Mouse (Mus musculus) lung, postnatal 0 days (tissue): ENCODE data around the gene Ypel3. TPM values are rescaled to one million over a fixed set of nuclear protein-coding genes. Genes with fewer than 3 reads are reported as not detected.

Source experiments
- ATAC-seq: fragments of 200-750 bp; cut with Nextera tagmentation; 2 replicates; pipeline ENCODE4 v1.8.0; 2017; ENCODE audit warnings: moderate library complexity
- DNase-seq: peaks from one replicate; pipeline ENCODE4 v3.0.0-alpha.2; 2016; ENCODE audit warnings: low spot score
- H3K27ac ChIP-seq: fragments of 300-500 bp; sonication (generic); 2 replicates; pipeline ENCODE4 v1.5.1; 2014; ENCODE audit warnings: antibody characterized with exemption, mild to moderate bottlenecking, low read length, mixed read lengths
- H3K27me3 ChIP-seq: fragments of 300-500 bp; sonication (generic); replicated peaks from 2 replicates; pipeline ENCODE4 v1.6.1; 2014; ENCODE audit warnings: low read length, mixed read lengths; ENCODE audit not compliant: insufficient read depth
- H3K36me3 ChIP-seq: fragments of 300-500 bp; sonication (generic); 2 replicates; pipeline ENCODE4 v1.6.1; 2014; ENCODE audit warnings: low read length, mixed read lengths; ENCODE audit not compliant: insufficient read depth
- H3K4me1 ChIP-seq: fragments of 300-500 bp; sonication (generic); 2 replicates; pipeline ENCODE4 v1.6.1; 2014; ENCODE audit warnings: antibody characterized with exemption, low read depth, low read length, mixed read lengths; ENCODE audit not compliant: insufficient read depth
- H3K4me2 ChIP-seq: fragments of 300-500 bp; sonication (generic); replicated peaks from 2 replicates; pipeline ENCODE4 v1.6.1; 2014; ENCODE audit warnings: low read depth, mild to moderate bottlenecking, low read length, moderate library complexity, mixed read lengths
- H3K4me3 ChIP-seq: fragments of 300-500 bp; sonication (generic); 2 replicates; pipeline ENCODE4 v1.5.1; 2014; ENCODE audit warnings: low read depth, low read length
- H3K9ac ChIP-seq: fragments of 300-500 bp; sonication (generic); replicated peaks from 2 replicates; pipeline ENCODE4 v1.6.1; 2014; ENCODE audit warnings: low read depth, mild to moderate bottlenecking
- H3K9me3 ChIP-seq: fragments of 300-500 bp; sonication (generic); 2 replicates; pipeline ENCODE4 v1.6.1; 2016; ENCODE audit warnings: low read length, mixed read lengths
- CTCF ChIP-seq: IDR thresholded peaks from 2 replicates; pipeline ENCODE4 v1.5.1; 2016; ENCODE audit warnings: antibody characterized with exemption, mild to moderate bottlenecking
- EP300 ChIP-seq: IDR thresholded peaks from 2 replicates; pipeline ENCODE4 v1.6.1; 2016; ENCODE audit warnings: antibody characterized with exemption, mild to moderate bottlenecking, control low read depth
- WGBS: fragments of 180-500 bp; shearing (Covaris S2); extraction: QIAGEN DNeasy Blood & Tissue Kit; methylation state at CpG from one replicate; pipeline ENCODE4 v1.1.7; 2014; 5-methylcytosine and 5-hydroxymethylcytosine counted together
- polyA plus RNA-seq: library from polyadenylated mRNA; unstranded; fragments of >200 nt; fragmentation: Nextera tagmentation; extraction: Ambion mirVana; gene quantifications from 2 replicates; pipeline ENCODE4 v1.2.1, GENCODE M21; 2015

The Ypel3 gene
- polyA plus RNA-seq, 1 experiment from 2014 or later, result 340 TPM

DNA sequence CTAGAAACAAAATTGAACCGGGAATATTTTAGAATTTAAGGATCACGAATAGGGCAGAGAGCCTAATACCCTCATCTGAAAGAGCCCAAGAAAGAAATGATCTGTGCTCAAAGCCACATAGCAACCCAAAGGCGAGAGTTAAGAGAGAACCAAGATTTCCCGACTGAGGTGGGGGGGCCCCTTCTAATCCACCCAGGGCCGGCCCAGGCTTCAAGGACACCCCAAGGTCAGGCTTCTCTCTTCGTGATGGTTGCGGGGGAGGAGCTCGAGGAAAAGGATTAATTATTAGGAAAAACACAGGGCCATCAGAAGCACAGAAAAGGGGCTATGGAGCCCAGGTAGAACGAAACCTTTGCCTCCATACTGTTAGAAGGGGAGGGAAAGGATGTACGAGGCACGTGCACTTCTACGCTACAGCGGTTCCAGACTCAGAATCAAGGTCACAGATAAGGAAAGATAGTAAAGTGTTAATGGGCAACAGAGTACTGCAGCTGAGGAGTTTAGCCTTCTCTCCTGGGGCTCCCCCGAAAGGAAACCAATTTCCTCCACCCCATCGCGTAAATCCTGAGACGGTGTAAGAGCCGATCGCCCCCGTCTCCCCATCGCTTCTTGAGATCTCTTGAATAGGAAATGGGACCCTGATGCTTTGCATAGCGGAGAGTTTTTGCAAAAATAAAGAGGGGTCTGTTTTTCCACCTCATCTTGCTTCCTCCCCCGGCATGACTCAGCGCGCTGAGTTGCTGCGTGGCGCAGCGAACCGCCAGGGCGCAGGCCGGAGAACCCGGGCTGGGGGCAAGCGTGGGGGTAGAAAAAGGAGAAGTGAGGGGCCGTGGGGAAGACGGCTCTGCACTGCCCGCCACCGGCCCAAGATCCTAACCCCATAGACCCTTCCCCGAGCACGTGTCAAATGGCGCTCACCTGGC, 21.6 kb downstream of the Ypel3 start:
- DNase-seq (no peak), ATAC-seq (peak; percentile 9)
- H3K9ac ChIP-seq, result peak overlapping the region; percentile 71
- peaks cover 12% of the 10 kb centered on the region; the same call in 1 of the 2 replicates for H3K4me1 ChIP-seq
- H3K4me2 ChIP-seq, result peak overlapping the region; percentile 77
- peak overlapping the region; percentile 90 for H3K27ac ChIP-seq
- no peaks in the 10 kb centered on the region for H3K27me3 ChIP-seq
- under 1% methylated on average over 40 of the region's 40 CpGs for WGBS
- H3K36me3 ChIP-seq, result peaks cover 19% of the 10 kb centered on the region; the same call in 1 of the 2 replicates
- H3K4me3 ChIP-seq, result peak overlapping the region; percentile 76
- TF ChIP-seq CTCF, result no peak
- TF ChIP-seq EP300, result no peak
- H3K9me3 ChIP-seq, result no peaks in the 10 kb centered on the region

DNA sequence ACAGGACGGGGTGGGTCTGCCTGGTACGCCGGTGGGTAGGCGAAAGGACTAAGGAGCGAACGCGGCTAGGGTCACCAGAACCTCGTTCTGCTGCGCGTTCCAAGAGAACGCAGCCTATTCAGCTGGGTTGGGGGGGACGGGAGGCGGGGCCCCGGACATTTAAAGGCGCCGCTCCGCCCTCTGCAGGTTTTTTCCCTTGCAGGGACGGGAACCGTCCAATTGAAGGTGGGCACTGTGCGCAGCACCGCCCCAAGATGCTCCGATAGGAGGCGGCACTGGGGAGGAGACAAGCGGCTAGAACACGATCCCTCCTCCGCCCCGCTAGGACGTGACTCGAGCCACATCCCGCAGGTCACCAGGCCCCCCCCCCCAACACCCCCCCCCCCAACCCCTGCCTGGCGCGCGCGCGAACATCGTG, 22.3 kb downstream of the Ypel3 start:
- Histone ChIP-seq H3K4me3 (peak overlapping the region; percentile 76), H3K27me3 (no peaks in the 10 kb centered on the region), H3K36me3 (peaks cover 19% of the 10 kb centered on the region; the same call in 1 of the 2 replicates), H3K27ac (peak overlapping the region; percentile 98), H3K4me1 (peaks cover 10% of the 10 kb centered on the region; the same call in 1 of the 2 replicates), H3K9me3 (no peaks in the 10 kb centered on the region), H3K9ac (peak overlapping the region; percentile 71), H3K4me2 (peak overlapping the region; percentile 77)
- DNase-seq (peak; percentile 99), ATAC-seq (peak; percentile 97)
- TF ChIP-seq CTCF (peak; percentile 49; the same call in 1 of the 2 replicates), EP300 (no peak)
- WGBS, result under 1% methylated on average over 25 of the region's 36 CpGs

DNA sequence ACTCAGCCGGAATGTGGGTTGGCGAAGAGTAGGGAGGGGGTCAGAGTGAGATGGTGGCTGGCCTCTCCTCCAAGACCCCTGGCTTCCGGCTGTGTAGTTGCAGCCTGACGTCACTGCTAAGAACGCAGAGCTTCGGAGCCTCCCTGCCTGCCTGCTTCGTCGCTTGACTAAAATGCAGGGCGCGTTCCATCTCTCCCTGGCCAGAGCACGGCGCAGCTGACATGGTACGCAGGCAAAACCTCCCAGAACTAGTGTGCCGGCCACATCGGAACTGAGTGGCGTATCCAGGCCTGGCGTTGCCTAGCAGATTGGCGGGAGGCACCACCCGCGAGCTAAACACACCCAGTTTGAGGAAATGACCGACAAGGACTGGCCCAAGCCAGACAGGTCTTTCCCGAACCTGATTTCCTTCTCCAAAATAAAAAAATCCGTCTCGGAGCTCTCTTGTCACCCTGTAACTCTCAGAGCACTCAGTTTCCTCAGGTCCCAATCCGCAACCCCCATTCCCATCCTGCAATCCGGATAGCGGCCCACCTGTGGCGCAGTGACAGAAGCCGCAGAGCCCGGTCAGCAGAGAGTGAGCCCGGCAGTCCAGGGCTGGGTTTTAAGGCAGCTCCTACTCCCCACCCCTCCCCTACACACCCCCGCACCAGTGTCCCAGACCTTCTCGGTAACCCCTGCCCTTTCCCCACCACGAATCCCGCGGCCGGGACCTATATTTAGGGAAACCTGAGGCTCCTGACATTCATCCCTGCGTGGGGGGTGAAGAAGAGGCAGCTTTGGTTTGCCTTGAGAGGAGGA, 22.9 kb downstream of the Ypel3 start:
- Histone ChIP-seq H3K36me3 (peaks cover 19% of the 10 kb centered on the region; the same call in 1 of the 2 replicates), H3K9me3 (no peaks in the 10 kb centered on the region), H3K27ac (peak overlapping the region; percentile 98), H3K27me3 (no peaks in the 10 kb centered on the region), H3K4me1 (peaks cover 10% of the 10 kb centered on the region; the same call in 1 of the 2 replicates), H3K4me3 (peak overlapping the region; percentile 76), H3K9ac (peak overlapping the region; percentile 71), H3K4me2 (peak overlapping the region; percentile 77)
- DNase-seq (no peak), ATAC-seq (peak; percentile 89)
- WGBS, result 1% methylated on average over 38 of the region's 38 CpGs
- TF ChIP-seq CTCF (peak; percentile 41; the same call in 1 of the 2 replicates), EP300 (no peak)

DNA sequence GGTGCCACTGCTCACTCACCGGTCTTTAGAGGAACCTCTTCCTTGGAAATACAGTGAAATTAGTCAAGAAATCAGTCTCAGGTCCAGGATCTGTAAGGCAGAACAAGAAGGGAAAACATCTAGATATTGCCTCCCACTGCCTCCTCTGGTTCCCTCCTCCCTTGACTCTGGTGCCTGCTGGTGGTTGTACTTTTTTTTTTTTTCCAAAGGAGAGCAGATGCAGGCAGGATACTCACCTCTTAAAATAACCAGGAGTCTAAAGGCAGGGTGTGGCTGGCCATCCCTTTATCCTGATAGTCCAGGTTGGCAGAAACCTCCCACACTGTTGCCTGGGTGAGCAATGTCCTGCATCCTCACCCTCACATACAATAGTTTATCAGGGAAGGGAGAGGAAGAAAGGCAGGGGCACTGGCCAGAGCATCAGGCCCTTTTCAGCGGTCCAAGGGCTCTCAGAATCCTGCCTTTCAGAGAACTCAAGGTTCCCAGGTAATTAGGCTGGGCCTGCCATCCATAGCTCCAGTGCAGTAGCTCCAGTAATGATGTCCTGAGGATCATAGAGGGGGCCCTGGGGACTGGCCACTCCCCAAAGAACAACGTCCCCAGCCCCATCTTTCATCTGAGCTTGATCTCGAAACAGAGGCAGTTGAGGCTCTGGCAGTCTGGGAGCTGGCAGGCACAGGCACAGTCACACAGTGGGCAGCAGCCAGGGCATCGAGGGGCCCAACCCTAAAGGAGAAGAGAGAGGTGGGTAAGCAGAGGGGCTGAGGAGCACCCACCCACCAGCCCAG, 23.7 kb downstream of the Ypel3 start:
- WGBS, result 58% methylated on average over 5 of the region's 5 CpGs
- Histone ChIP-seq H3K27me3 (no peaks in the 10 kb centered on the region), H3K9me3 (no peaks in the 10 kb centered on the region), H3K36me3 (peaks cover 17% of the 10 kb centered on the region; the same call in 1 of the 2 replicates), H3K9ac (peak overlapping the region; percentile 71), H3K4me2 (peak overlapping the region; percentile 77), H3K4me3 (peak overlapping the region; percentile 76; the same call in 1 of the 2 replicates), H3K4me1 (peaks cover 10% of the 10 kb centered on the region; the same call in 1 of the 2 replicates), H3K27ac (peak overlapping the region; percentile 98)
- DNase-seq (peak; percentile 56), ATAC-seq (no peak)
- TF ChIP-seq CTCF (peak; percentile 20; the same call in 1 of the 2 replicates), EP300 (no peak)

DNA sequence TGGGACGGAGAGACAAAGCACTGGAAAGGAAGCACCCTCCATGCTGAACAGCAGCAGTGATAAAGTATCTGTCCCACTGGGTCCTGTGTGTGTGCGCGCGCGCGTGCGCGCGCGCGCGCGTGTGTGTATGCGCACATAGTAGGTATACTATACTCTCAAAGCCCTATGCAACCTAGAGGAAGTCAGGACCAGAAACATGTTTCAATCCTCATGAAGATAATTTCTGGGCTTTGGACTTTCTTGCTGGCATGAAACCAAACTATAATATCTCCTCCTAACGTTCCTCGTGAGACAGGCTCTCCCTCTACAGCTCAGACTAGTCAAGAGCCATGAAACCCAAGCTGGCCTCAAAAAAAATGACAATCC, 24.3 kb downstream of the Ypel3 start:
- DNase-seq (no peak), ATAC-seq (no peak)
- 87% methylated on average over 16 of the region's 16 CpGs for WGBS
- no peak overlapping the region for H3K4me3 ChIP-seq
- no peak overlapping the region for H3K4me2 ChIP-seq
- H3K27me3 ChIP-seq, result no peaks in the 10 kb centered on the region
- peaks cover 10% of the 10 kb centered on the region; the same call in 1 of the 2 replicates for H3K4me1 ChIP-seq
- no peak overlapping the region for H3K27ac ChIP-seq
- TF ChIP-seq EP300 (no peak), CTCF (no peak)
- H3K36me3 ChIP-seq, result peaks cover 13% of the 10 kb centered on the region; the same call in 1 of the 2 replicates
- H3K9me3 ChIP-seq, result no peaks in the 10 kb centered on the region
- H3K9ac ChIP-seq, result no peak overlapping the region
